Mouse (Mus musculus): ENCODE data around the gene Szt2. TPM values are rescaled to one million over a fixed set of nuclear protein-coding genes. Genes with fewer than 3 reads are reported as not detected.

Szt2 gene
- total RNA-seq, 2 experiments from 2014 or later: 13.1 to 26.3 TPM

GRCm38 (mm10) chr4:118413553-118413952, 4.5 kb upstream of the Szt2 start:
- no peak for DNase-seq

GRCm38 (mm10) chr4:118410871-118411270, 1.8 kb upstream of the Szt2 start:
- no peak for DNase-seq

- peak; percentile 46 for DNase-seq
Measured at GRCm38 (mm10) chr4:118402701-118403100, 6.4 kb downstream of the Szt2 start.

- no peak for DNase-seq
Measured at GRCm38 (mm10) chr4:118401918-118402317, 7.2 kb downstream of the Szt2 start.

- no peak for DNase-seq
Measured at GRCm38 (mm10) chr4:118401421-118401820, 7.7 kb downstream of the Szt2 start.

- no peak for DNase-seq
Measured at GRCm38 (mm10) chr4:118398400-118398799, 10.7 kb downstream of the Szt2 start.

GRCm38 (mm10) chr4:118396433-118396832, 12.6 kb downstream of the Szt2 start:
- no peak for DNase-seq

GRCm38 (mm10) chr4:118395289-118395688, 13.8 kb downstream of the Szt2 start:
- DNase-seq: no peak

GRCm38 (mm10) chr4:118394505-118394904, 14.6 kb downstream of the Szt2 start:
- DNase-seq: no peak

- DNase-seq: no peak
Measured at GRCm38 (mm10) chr4:118390146-118390545, 18.9 kb downstream of the Szt2 start.

GRCm38 (mm10) chr4:118387316-118387715, 21.8 kb downstream of the Szt2 start:
- DNase-seq: no peak

GRCm38 (mm10) chr4:118383271-118383670, 25.8 kb downstream of the Szt2 start:
- DNase-seq: no peak

GRCm38 (mm10) chr4:118375999-118376398, 33.1 kb downstream of the Szt2 start:
- DNase-seq: no peak

GRCm38 (mm10) chr4:118371822-118372221, 37.3 kb downstream of the Szt2 start:
- DNase-seq: no peak

GRCm38 (mm10) chr4:118368616-118369015, 40.5 kb downstream of the Szt2 start:
- peak; percentile 24 for DNase-seq

- no peak for DNase-seq
Measured at GRCm38 (mm10) chr4:118367551-118367950, 41.5 kb downstream of the Szt2 start.

- DNase-seq: no peak
Measured at GRCm38 (mm10) chr4:118365991-118366390, 43.1 kb downstream of the Szt2 start.

- no peak for DNase-seq
Measured at GRCm38 (mm10) chr4:118364641-118365040, 44.4 kb downstream of the Szt2 start.

- no peak for DNase-seq
Measured at GRCm38 (mm10) chr4:118363985-118364384, 45.1 kb downstream of the Szt2 start.

GRCm38 (mm10) chr4:118362879-118363278, 46.2 kb downstream of the Szt2 start:
- no peak for DNase-seq

GRCm38 (mm10) chr4:118361451-118361850, 47.6 kb downstream of the Szt2 start:
- DNase-seq: no peak

- DNase-seq: peak; percentile 85
Measured at GRCm38 (mm10) chr4:118359896-118360720, 49.0 kb downstream of the Szt2 start.

GRCm38 (mm10) chr4:118359211-118359895, 49.7 kb downstream of the Szt2 start:
- DNase-seq: no peak
